Mouse (Mus musculus): Measurements from ENCODE around the gene Tm4sf1.

Gene Tm4sf1

DNA sequence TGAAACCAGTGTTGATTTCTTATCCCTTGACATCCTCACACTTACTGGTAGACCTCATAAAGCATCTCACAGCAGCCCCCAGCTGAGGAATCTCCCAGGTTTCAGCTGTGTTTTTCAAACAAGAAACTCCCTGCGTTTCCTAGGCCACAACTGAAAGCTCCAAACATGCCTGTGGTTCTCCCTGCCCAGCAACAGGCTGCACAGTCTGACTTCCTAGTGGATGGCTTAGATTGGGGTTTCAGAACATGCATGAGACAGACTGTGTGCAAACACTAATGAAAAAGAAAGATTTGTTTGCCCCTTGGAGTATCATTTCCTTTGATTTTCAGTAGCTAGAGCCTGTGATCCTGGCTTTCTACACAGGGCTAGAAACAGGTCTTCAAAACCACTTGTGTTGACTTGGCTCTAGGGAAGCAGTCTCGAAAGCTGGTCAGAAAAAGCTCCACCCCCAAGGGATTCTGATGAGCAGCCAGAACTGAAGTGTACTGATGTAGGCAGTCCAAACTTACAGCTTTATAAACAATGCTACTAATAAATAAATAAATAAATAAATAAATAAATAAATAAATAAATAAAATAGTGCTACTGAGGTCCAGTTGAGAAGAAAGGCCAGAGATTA is at the start of gene Tm4sf1:
Tm4sf1 (minus strand) TSS at position 68 of the 619 bp plus-strand sequence.
- DNase-seq (ENCODE audit: low spot score in 2 of 2) = no peak

DNA sequence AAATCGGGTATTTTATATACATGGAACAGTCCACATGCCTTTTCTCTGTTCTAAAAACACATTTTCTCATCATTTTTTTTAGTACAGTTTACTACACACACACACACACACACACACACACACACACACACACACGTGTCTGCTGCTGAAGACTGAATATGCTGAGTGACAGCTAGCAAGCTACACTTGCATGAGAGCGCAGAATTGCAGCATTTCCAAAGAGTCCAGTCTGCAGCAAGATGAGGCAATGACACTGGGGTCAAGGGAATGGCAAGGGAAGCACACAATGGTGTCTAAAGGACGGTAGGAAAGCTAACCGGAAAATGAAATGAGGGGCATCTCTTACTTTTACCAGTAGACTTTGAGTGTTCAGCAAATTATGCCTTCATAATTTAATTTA is 43.0 kb upstream of the Tm4sf1 start:
- no peak for DNase-seq (ENCODE audit: low spot score in 2 of 2)

DNA sequence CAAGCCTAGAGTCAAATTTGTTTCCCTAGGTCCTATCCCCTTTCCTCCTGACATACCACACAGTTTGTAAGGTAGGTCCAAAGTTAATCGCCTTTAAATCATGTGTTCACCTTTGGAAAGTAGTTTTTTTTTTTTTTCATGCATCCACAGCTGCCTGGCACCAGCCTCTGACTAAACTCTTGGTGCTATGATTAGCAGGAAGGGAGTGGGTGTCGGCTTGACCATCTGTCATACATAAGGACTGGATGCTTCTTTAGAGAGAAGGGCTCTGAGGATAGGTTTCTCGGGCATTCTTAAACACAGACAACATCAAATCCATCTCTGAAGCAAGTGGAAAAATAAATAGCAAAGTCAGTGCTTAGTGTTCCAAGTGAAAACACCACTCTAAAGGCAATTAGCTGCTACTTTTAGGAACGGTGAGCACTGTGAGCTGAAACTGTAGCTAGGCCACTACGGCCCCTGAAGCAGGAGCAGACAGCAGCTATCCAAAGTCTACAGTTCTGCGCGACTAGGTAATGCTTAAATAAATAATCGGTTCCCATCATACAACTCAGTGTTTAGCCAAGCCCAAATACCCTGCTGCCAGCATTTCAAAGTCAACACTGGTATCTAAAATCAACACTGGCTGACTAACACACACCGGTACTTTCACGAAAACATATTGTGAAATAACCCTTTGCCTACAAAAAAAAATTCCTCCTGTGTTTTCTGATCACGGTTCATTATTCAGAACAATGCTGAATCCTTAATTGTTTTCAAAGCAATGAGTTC is 42.2 kb upstream of the Tm4sf1 start:
- DNase-seq (ENCODE audit: low spot score in 2 of 2) = no peak

DNA sequence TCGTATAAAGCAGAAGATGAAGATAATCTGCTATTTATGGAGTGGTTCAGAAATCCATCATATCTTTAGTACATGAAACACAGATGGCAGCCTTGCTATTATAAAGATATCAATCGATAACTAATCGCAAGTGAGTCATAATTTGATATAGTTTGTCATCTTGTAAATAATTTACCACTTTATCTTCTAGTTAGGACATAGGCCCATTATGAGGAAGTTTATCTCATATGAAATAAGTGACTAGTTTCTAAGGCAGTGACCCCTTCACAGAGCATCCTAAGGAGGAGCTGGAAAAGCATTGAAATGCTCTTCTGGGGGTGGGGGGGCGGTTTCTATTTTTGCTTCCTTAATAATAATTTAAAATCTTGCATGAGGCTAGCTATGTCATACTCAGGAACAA is 41.2 kb upstream of the Tm4sf1 start:
- DNase-seq (ENCODE audit: low spot score in 2 of 2) = no peak

DNA sequence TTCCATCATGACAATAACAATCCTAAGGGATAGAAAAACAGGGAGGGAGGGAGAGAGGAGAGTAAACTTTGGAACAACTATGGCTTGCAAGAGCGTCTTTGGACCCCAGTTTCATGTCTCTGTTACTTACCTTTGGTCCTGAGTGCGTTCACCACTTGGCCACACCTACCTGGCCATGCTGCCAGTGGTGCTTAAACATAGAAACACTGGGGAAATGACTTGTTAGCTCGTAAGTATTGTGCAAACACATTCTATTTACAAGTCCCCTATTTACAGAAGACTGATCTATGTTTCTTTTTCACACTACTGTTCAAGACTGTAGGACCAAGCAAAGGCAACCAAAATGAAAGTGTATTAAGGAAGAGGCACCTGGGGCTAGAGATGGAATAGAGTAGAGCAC is 39.5 kb upstream of the Tm4sf1 start:
- no peak for DNase-seq (ENCODE audit: low spot score in 2 of 2)

DNA sequence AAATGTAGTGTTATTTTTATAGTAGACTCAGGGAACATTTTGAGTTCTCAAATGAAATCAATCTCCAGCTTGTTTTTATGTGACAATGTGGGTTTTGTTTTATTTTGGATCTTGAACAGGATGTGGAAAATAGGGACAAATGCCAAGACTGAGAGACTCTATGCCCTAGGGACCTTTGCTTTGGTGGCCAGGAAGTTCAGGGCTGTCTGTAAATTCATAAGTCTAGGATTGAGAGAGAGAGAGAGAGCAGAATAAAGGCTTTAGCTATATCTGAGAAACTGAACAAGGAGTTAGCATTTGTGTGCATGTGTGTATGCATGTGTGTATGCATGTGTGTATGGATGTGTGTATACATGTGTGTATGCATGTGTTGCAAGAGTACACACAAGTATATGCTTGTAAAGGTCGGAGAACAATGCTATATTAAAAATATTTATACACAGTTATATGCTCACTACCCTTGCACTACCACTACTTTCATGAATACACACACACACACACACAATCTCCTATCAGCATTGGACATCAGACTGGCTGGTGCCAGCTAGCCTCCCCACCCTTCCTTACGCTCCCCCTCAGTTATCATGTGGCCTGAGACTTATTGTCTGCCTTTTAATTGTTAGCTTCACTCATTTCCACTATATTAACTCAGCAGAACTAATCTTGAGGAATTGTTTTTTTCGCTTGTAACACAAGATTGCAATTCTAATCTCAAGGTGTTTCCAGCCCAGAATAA is 33.5 kb upstream of the Tm4sf1 start:
- DNase-seq (ENCODE audit: low spot score in 2 of 2) = no peak

DNA sequence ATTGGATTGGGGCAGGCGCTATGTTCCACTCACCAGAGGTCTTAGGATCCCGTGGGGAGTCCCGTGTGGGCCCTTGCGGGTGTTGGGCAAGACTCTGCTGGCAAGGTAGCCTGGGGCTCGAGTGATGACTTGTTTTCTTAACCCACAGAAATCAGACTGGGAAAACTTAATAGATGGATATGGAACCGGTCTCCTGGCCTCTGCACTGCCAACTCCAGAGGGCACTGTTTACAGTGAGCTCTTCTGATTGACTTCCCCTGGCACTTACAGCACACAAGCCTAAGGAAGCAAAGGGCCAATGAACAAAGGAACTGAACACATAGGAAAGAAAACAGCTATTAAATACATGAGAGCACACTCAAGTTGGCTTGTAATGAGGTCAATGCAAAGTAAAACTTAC is 26.2 kb upstream of the Tm4sf1 start:
- DNase-seq (ENCODE audit: low spot score in 2 of 2) = no peak

DNA sequence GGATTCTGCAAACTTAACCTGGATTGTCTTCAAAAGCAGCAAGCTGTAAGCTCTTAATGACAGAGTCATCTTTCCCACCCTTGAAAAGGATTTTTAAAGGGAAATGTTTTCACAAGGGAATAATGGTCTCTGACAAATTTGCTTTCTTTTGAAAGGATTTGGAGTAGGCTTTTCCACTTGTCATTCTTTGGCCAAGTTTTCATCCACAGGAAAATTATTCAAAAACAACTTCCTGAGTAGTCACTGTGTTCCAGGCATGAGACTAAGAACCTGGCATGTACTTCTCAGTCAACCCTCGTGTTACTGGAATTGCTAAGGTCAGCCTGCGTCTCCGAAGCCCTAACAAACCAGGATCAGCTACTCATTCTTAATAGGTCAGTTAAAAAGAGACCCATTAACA is 5.3 kb upstream of the Tm4sf1 start:
- no peak for DNase-seq (ENCODE audit: low spot score in 2 of 2)

DNA sequence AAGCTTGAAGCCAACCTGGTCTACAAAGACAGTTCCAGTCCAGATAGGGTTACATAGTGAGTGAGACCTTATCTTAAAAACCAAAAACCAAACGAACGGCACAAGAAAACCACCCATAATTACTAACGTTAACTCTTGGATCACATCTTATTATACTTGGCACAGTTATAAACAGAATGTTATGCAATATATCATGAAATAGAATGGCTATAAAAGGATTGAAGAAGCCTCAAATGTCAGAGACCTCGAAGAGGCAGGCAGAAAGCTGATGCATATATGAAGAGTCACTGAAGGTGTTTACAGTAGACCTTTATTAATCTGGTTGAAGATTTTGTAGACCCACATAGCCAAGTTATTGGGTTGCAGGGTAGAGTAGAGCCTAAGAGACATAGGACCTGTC is 3.8 kb upstream of the Tm4sf1 start:
- no peak for DNase-seq (ENCODE audit: low spot score in 2 of 2)

DNA sequence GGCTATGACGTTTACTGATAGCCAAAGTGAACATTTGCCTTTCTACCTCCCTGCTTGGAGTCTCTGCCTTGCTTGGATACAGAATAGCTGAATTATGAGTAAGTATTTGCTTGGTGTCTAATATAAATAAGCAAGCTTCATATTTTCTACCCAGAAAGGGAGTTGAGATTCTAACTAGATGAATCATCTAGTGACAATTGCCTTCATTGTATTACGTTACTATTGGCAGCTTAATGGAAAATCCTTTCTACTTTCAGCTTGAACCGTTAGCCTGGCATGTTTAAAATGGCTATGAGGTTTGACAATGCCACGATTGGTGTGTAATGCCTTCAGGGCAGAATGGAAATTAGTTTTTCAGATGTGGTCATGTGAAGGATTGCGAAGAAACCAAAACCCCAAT is 2.7 kb upstream of the Tm4sf1 start:
- DNase-seq (ENCODE audit: low spot score in 2 of 2) = no peak

DNA sequence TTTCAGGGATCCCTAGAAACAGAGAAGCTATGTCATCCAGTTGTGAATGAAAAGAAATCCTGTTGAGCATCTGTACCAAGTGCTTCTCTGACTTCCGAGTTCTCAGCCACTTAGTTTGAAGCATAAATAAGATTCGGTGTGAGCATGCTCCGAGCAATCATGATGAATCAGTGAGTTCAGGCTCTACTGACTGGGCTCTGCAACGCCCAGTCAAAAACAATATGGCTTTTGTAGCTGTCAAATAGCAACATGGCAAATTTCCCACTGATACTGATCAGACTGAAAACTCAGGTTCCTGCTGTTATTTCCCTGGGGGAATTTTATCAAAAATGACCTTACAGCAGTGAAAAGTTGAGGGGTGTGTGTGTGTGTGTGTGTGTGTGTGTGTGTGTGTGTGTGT is 2.3 kb upstream of the Tm4sf1 start:
- DNase-seq (ENCODE audit: low spot score in 2 of 2) = no peak

DNA sequence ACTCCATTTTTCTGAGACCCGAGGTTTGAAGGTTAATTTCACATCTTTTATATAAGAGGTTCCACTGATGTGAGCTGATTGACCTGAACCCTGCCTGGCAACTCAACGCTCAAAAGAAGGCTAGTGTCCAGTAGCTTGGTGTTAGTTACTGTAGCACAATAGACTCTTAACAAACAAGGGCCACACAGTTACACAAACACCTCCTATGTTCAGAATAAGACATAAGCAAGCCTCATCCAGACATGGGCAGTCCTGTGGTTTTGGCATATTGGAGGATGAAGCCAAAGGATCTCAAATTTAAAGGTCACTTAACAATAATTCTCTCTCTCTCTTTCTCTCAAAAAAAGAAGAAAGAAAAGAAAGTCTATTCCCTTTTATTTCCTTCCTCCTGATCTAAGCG is 1.7 kb upstream of the Tm4sf1 start:
- DNase-seq (ENCODE audit: low spot score in 2 of 2) = no peak

DNA sequence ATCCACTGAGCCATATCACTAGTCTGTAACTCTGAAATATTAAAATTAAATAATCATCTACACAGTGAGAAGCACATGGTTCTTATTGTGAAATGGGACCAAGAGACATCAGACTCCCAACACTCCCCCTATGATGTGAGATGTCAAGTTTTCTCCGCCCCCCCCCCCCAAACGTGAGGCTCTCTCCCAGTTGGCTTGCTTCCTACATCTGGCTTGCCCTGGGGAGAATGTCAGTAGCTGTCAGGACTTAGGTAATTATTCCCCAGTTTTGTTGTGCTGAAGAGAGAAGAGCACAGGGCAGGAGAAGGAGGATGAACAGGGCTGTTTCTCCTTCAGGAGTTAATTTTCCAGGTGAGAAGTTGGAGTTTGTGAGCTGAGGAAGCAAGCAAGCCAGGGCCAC is 1.1 kb upstream of the Tm4sf1 start:
- no peak for DNase-seq (ENCODE audit: low spot score in 2 of 2)

DNA sequence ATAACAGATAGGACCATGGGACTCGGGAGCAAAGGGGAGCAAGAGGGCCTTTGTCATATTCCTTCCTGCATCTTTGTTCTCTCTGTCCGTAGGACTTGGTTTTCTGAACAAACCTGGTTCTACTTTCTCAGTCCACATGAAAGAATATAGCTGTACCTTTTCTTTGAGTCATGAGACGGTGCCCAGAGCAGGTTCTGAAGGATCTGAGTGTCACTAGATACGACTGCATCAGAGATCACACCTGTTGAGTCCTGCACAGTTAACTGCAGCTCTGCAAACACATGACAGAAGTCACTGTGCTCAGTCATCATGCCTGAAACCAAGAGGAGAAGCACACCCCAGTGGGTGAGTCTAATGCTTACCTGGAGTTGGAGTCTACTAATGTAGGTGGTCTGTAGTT is 422 bp downstream of the Tm4sf1 start:
- DNase-seq (ENCODE audit: low spot score in 2 of 2) = no peak

DNA sequence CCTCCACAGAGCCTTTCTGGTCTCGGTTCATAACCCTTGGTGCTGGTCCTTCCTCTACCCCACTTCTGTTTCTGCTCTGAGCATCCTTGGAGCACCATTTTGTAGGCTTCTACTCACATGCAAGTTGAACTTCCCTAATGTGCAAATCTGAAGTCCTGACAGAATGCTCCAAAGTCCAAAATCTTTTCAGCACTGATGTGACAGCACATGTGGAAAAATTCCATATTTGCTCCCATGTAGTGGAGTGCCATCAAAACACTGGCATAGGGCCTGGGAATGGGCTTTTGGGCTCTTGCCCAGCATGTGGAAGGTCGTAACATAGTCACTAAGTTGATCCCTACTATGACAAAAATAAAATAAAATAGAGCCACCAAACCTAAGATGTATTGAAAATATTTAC is 3.8 kb downstream of the Tm4sf1 start:
- no peak for DNase-seq (ENCODE audit: low spot score in 2 of 2)

DNA sequence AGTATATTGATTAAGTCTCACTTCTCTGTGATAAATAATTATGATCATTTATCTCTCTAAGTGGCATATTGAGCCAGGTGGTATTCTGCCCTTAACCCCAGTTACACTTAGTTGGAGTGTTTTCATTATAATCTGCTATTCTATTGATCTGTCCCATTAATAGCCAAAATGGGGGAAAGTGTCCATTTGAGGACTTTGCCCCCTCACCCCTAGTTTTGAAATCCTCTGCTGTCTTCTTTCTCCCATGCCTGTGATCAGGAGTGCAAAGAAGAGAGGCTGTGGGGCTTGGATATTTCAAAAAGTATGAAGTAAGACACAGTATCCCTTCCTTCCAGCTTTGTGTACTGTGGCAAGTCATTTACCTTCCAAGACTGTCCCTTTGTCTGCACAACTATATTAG is 5.2 kb downstream of the Tm4sf1 start:
- DNase-seq (ENCODE audit: low spot score in 2 of 2) = no peak

DNA sequence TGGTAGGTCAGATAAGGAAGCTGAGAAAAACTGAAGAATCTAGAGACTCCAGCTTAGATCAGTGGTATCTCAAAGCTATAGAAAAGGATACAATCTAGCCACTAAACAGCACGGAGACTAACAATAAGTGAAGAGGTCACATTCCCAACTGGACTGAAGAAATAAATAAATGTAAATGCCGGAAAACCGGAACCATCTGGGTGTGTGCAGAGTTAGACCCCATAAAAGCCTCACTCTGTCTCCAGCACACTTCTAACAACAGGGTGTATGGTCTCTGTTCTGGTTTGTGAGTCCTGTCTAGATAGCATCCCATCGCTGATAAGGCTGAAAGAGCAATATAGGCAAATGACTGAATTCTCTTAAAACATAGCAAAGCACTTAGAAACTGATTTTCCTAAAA is 6.2 kb downstream of the Tm4sf1 start:
- no peak for DNase-seq (ENCODE audit: low spot score in 2 of 2)

DNA sequence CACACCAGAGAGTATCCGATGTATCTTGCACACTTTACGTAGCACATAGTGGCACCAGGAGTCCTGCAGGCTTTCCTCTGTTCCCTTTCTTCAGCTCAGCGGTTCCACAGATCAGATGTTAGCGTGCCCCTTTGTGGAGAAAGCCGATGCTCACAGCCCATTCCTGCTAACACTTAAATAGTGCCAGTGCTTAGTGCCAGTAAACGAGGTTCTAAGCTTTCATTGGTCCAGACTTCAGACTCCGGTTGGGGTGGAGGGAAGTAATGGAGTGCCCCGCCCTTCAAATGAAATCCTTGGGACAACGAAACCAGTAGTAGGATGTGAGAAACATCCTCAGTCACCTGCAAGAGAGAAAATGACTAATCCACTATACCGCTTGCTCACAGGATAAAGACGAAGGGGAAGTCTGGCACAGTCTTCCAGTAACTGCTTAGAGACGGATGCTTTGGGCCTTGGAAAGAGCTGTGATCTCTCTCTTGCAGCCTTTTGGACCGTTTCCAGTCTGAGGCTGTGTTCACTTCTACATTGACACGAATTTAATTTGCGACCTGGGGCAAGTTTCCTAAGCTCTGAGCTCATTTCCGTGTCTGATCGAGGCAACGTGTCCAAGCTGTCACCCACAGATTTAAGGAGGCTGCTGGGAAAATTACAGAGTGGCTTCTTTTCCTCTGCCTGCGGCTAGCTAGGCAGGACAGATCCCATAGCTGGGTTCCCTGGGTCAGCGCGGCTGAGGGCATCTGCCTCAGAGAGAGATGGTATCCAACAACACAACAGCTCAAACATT is 6.9 kb downstream of the Tm4sf1 start:
- no peak for DNase-seq (ENCODE audit: low spot score in 2 of 2)

DNA sequence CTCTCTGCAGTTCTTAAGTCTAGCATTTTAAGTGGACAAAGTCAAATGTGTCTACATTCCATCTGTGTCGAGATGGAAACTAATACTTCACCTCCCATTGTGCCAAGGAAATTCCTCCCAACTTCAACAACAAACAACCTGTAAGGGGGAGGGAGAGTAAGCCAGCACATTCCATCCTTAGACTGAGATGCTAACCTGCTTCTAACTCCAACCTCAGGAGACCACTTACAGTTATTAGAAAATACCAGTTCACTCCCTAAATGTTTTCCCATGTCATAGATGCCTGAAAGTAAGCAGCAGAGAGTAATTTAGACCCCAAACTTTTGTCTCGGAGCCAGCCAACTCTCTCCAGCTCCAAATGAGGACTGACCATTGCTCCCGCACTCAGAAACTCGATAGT is 7.9 kb downstream of the Tm4sf1 start:
- DNase-seq (ENCODE audit: low spot score in 2 of 2) = no peak

DNA sequence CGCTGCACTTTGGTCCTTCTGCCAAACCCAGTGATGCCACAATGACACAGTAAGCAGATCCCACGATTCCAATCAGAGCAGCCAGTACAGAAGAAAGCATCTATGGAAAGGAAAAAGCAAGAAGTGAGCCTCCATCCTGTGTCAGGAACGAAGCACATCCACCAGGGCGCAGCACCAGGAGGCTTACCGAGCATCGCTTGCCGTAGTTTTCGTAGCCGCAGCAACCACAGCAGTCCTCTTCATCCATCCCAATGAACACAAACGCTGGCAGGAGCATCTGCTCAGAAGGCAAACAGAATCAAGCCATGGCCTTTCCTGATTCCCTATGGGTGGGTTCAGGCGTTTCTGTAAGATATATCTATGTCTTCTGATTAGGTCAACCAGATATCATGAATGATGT is 9.0 kb downstream of the Tm4sf1 start:
- no peak for DNase-seq (ENCODE audit: low spot score in 2 of 2)

DNA sequence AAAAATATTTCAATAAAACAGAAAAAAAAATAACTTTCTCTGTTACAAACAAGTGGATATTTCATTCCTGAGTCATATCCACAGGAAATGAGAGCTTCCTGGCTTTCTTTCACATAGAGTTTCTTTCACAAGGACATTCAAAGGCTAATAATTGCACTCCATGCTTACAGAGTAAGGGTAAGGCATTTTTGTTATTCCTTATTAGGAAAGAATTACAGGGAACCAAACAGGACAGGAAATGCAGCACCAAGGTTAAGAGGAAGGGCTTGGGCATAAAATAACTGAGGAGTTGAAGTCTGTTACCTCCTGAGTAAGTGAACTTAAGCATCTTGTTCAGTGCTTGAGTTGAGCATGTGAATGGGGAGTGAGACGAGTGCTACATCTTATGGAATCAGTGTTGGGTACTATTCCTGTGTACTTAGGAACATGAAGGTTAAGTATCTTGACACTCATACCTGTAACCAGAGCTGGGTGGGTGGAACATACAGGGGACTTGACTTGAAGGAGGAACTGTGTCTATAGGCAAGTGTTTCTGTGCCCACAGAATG is 12.8 kb downstream of the Tm4sf1 start:
- no peak for DNase-seq (ENCODE audit: low spot score in 2 of 2)

Data from spleen, postnatal 4 days (tissue).